Mouse (Mus musculus) C2C12 (cell line): ENCODE measurements around the gene Hcfc1. TPM values are rescaled to one million over a fixed set of nuclear protein-coding genes. Genes with fewer than 3 reads are reported as not detected.

Experiments
- H3K27me3 ChIP-seq: one replicate; pipeline ENCODE4 v1.6.1; 2011; ENCODE audit not compliant: control insufficient read depth, insufficient read depth, insufficient read length
- H3K36me3 ChIP-seq: one replicate; pipeline ENCODE4 v1.6.1; 2011; ENCODE audit not compliant: control insufficient read depth, insufficient read depth
- H3K4me3 ChIP-seq: one replicate; pipeline ENCODE4 v1.5.1; 2011; ENCODE audit warnings: mild to moderate bottlenecking, control low read depth; ENCODE audit not compliant: poor library complexity, insufficient read depth, severe bottlenecking
- H3K79me2 ChIP-seq: one replicate; pipeline ENCODE4 v1.6.1; 2011; ENCODE audit not compliant: control insufficient read depth, insufficient read depth
- H3K79me3 ChIP-seq: one replicate; pipeline ENCODE4 v1.6.1; 2011; ENCODE audit warnings: low read depth, control low read depth
- H3ac ChIP-seq: one replicate; pipeline ENCODE3; 2011; ENCODE audit warnings: low read depth; ENCODE audit not compliant: control insufficient read depth, insufficient read length
- CEBPB ChIP-seq: IDR thresholded peaks from one replicate; pipeline ENCODE4 v1.6.1; 2011; ENCODE audit warnings: low read depth, mild to moderate bottlenecking, control low read depth, moderate library complexity
- CTCF ChIP-seq: IDR thresholded peaks from one replicate; pipeline ENCODE4 v1.5.1; 2011; ENCODE audit not compliant: control insufficient read depth, insufficient read depth, insufficient read length
- FOSL1 ChIP-seq: IDR thresholded peaks from one replicate; pipeline ENCODE4 v1.8.0; 2011; ENCODE audit warnings: mild to moderate bottlenecking, low read length; ENCODE audit not compliant: poor library complexity, insufficient read depth, severe bottlenecking
- MAX ChIP-seq: IDR thresholded peaks from one replicate; pipeline ENCODE4 v1.6.1; 2011; ENCODE audit warnings: mild to moderate bottlenecking, control low read depth
- MYOD1 ChIP-seq: IDR thresholded peaks from one replicate; pipeline ENCODE4 v1.6.1; 2011; ENCODE audit warnings: low read depth; ENCODE audit not compliant: control insufficient read depth, insufficient read length
- MYOG ChIP-seq: IDR thresholded peaks from one replicate; pipeline ENCODE4 v1.6.1; 2011; ENCODE audit not compliant: control insufficient read depth, insufficient read length; ENCODE audit errors: extremely low read depth
- USF1 ChIP-seq: IDR thresholded peaks from one replicate; pipeline ENCODE4 v1.6.1; 2011; ENCODE audit warnings: low read depth, mild to moderate bottlenecking, control low read depth, moderate library complexity
- polyA plus RNA-seq: library from polyadenylated mRNA; unstranded; fragments of >200 nt; fragmentation: generic; extraction: Trizol; gene quantifications from one replicate; pipeline ENCODE4 v1.2.1, GENCODE M21; 2012; ENCODE audit warnings: missing spikeins

The Hcfc1 gene
- polyA plus RNA-seq, 1 experiment = 58.7 TPM

DNA sequence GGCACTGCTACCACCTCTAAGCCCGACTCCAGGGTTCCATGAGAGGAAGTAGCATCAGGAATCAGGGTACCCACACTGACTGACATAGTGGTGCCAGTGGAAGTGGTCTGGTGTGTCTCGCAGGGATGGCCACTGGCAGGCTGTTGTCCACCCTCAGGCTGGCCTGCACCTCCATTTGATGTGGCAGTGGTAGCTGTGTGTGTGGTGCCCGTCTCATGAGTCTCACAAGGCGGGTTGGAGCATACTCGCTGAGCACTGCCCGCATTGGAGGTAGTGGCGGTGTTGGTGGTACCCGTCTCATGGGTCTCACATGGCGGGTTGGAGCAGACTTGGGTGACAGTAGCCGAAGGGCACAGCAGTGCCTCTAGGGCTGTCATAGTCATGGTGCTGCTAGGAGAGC lies 16.8 kb downstream of the Hcfc1 start:
- no peaks in the 10 kb centered on the region for H3K79me3 ChIP-seq
- H3K4me3 ChIP-seq = no peak overlapping the region
- no peaks in the 10 kb centered on the region for H3K27me3 ChIP-seq
- no peaks in the 10 kb centered on the region for H3K79me2 ChIP-seq
- TF ChIP-seq MYOD1 (no peak), MAX (no peak), FOSL1 (no peak), CTCF (no peak)
- H3K36me3 ChIP-seq = peaks cover 60% of the 10 kb centered on the region
- no peak overlapping the region for H3ac ChIP-seq

DNA sequence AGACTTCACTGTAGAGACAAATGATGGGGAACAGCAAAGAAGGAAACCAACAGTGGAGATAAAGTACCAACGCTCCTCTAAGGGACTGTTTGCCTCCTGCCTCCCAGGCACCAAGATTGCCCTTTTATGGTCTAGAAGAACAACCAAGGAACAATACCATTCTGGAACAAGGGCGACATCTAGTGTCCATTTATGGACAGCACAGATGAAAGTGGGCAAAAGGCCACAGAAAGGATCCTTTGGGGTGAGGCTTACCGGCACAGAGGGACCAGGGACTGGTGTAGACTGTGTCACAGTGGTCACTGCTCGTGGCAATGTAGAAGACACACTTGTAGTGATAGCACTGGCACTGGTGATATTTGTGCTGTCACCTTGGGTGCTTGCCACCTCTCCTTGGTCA lies 17.5 kb downstream of the Hcfc1 start:
- no peaks in the 10 kb centered on the region for H3K27me3 ChIP-seq
- H3K79me3 ChIP-seq = no peaks in the 10 kb centered on the region
- no peak overlapping the region for H3K4me3 ChIP-seq
- TF ChIP-seq MYOD1 (no peak), USF1 (no peak), CEBPB (no peak), MAX (no peak), CTCF (no peak), MYOG (no peak), FOSL1 (no peak)
- no peaks in the 10 kb centered on the region for H3K79me2 ChIP-seq
- peaks cover 58% of the 10 kb centered on the region for H3K36me3 ChIP-seq
- no peak overlapping the region for H3ac ChIP-seq

DNA sequence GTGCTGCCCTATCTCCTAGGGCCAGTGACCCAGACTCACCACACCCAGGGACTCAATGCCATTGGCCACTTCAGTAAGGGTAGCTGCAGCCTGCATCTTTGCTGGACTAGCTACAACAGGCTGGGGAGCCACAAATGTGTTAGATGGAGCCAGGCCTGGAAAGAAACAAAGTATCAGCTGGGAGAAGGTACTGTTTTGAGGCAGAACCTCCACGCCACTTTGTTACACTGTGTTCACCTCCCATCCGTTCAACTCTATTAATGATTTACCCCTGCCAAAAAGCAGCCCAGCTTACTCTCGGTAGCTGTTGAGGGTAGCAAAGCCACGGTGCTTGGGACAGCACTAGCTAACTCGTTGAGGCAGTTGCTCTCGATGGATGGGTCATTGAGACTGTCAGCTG lies 19.3 kb downstream of the Hcfc1 start:
- H3K79me2 ChIP-seq = no peaks in the 10 kb centered on the region
- no peak overlapping the region for H3K4me3 ChIP-seq
- peaks cover 49% of the 10 kb centered on the region for H3K36me3 ChIP-seq
- TF ChIP-seq MYOD1 (no peak), CEBPB (no peak), MAX (no peak), FOSL1 (no peak), MYOG (no peak), USF1 (no peak), CTCF (no peak)
- H3K27me3 ChIP-seq = no peaks in the 10 kb centered on the region
- H3ac ChIP-seq = no peak overlapping the region
- no peaks in the 10 kb centered on the region for H3K79me3 ChIP-seq

- no peaks in the 10 kb centered on the region for H3K79me2 ChIP-seq
- H3ac ChIP-seq = no peak overlapping the region
- peaks cover 30% of the 10 kb centered on the region for H3K36me3 ChIP-seq
- H3K79me3 ChIP-seq = no peaks in the 10 kb centered on the region
- H3K27me3 ChIP-seq = no peaks in the 10 kb centered on the region
- TF ChIP-seq CEBPB (no peak), USF1 (no peak), CTCF (no peak), MAX (no peak), MYOD1 (no peak), MYOG (no peak), FOSL1 (no peak)
- no peak overlapping the region for H3K4me3 ChIP-seq
These were observed 23.9 kb downstream of the Hcfc1 start for GRCm38 (mm10) chrX:73942294-73942693.

GRCm38 (mm10) chrX:73941860-73942259 lies 24.3 kb downstream of the Hcfc1 start:
- no peak overlapping the region for H3ac ChIP-seq
- no peaks in the 10 kb centered on the region for H3K79me3 ChIP-seq
- TF ChIP-seq CEBPB = no peak
- no peak for TF ChIP-seq CTCF
- TF ChIP-seq USF1 = no peak
- TF ChIP-seq MYOG = no peak
- no peak for TF ChIP-seq FOSL1
- TF ChIP-seq MAX = no peak
- H3K4me3 ChIP-seq = no peak overlapping the region
- no peaks in the 10 kb centered on the region for H3K27me3 ChIP-seq
- no peaks in the 10 kb centered on the region for H3K79me2 ChIP-seq
- H3K36me3 ChIP-seq = peaks cover 25% of the 10 kb centered on the region

DNA sequence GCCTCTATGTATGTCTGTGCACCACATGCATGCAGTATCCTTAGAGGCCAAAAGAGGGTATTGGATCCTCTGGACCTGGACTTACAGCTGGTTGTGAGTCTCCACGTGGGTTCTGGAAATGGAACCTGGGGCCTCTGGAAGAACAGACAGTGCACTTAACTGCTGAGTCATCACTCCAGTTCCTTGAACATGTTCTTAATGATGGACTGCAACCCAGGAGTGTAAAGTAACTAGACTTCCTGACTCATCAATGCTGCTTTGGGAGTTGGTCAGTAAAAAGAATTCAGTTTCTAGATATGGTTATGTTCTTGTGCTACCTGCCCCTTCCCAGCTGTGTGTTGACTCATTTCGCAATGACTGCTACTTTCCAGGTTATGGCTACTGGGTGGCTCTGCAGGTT lies 34.3 kb downstream of the Hcfc1 start:
- Histone ChIP-seq H3K36me3 (no peaks in the 10 kb centered on the region), H3K4me3 (no peak overlapping the region), H3K79me2 (no peaks in the 10 kb centered on the region), H3ac (no peak overlapping the region), H3K79me3 (no peaks in the 10 kb centered on the region), H3K27me3 (no peaks in the 10 kb centered on the region)
- peak; percentile 43 for TF ChIP-seq CEBPB
- TF ChIP-seq MAX = no peak
- TF ChIP-seq MYOD1 = no peak
- no peak for TF ChIP-seq MYOG
- no peak for TF ChIP-seq USF1
